Mouse (Mus musculus) stomach, embryonic 16.5 days (tissue): Measurements from ENCODE around the gene Stk11. TPM values are rescaled to one million over a fixed set of nuclear protein-coding genes. Genes with fewer than 3 reads are reported as not detected.

Source experiments
- ATAC-seq: fragments of 200-750 bp; cut with Nextera tagmentation; 2 replicates; pipeline ENCODE4 v1.8.0; 2017; ENCODE audit warnings: moderate number of reproducible peaks, moderate TSS enrichment; ENCODE audit not compliant: insufficient read depth, low FRiP score
- H3K27ac ChIP-seq: fragments of 300-500 bp; sonication (generic); 2 replicates; pipeline ENCODE4 v1.5.1; 2014; ENCODE audit warnings: low read length
- H3K27me3 ChIP-seq: fragments of 300-500 bp; sonication (generic); 2 replicates; pipeline ENCODE4 v1.6.1; 2014; ENCODE audit warnings: low read length, control low read depth, mixed read lengths; ENCODE audit not compliant: control insufficient read depth, insufficient read depth
- H3K36me3 ChIP-seq: fragments of 300-500 bp; sonication (generic); 2 replicates; pipeline ENCODE4 v1.6.1; 2014; ENCODE audit warnings: low read length; ENCODE audit not compliant: control insufficient read depth, insufficient read depth
- H3K4me1 ChIP-seq: fragments of 300-500 bp; sonication (generic); 2 replicates; pipeline ENCODE4 v1.6.1; 2014; ENCODE audit warnings: low read length, control low read depth, mixed read lengths; ENCODE audit not compliant: control insufficient read depth, insufficient read depth
- H3K4me2 ChIP-seq: fragments of 300-500 bp; sonication (generic); 2 replicates; pipeline ENCODE4 v1.6.1; 2014; ENCODE audit warnings: low read depth, low read length, mixed read lengths
- H3K4me3 ChIP-seq: fragments of 300-500 bp; sonication (generic); replicated peaks from 2 replicates; pipeline ENCODE4 v1.5.1; 2014; ENCODE audit warnings: mild to moderate bottlenecking, low read length
- H3K9ac ChIP-seq: fragments of 300-500 bp; sonication (generic); 2 replicates; pipeline ENCODE4 v1.6.1; 2014; ENCODE audit warnings: low read length
- H3K9me3 ChIP-seq: fragments of 300-500 bp; sonication (generic); replicated peaks from 2 replicates; pipeline ENCODE4 v1.6.1; 2016; ENCODE audit warnings: low read length, control low read depth; ENCODE audit not compliant: control insufficient read depth
- WGBS: fragments of 180-500 bp; shearing (Covaris S2); extraction: QIAGEN DNeasy Blood & Tissue Kit; methylation state at CpG from one replicate; pipeline ENCODE4 v1.1.7; 2014; 5-methylcytosine and 5-hydroxymethylcytosine counted together
- polyA plus RNA-seq: library from polyadenylated mRNA; unstranded; fragments of >200 nt; fragmentation: Nextera tagmentation; extraction: Ambion mirVana; gene quantifications from 2 replicates; pipeline ENCODE4 v1.2.1, GENCODE M21; 2015

The Stk11 gene
- polyA plus RNA-seq, 1 experiment from 2014 or later, result 14.5 TPM

- H3K27me3 ChIP-seq, result no peaks in the 10 kb centered on the region
- H3K27ac ChIP-seq, result peak overlapping the region; percentile 85; the same call in 1 of the 2 replicates
- H3K4me2 ChIP-seq, result peak overlapping the region; percentile 95
- H3K36me3 ChIP-seq, result no peaks in the 10 kb centered on the region; the same call in 1 of the 2 replicates
- ATAC-seq, result no peak
- WGBS, result 2% methylated on average over 30 of the region's 30 CpGs
- peaks cover 27% of the 10 kb centered on the region for H3K4me1 ChIP-seq
- peak overlapping the region; percentile 86 for H3K9ac ChIP-seq
- peak overlapping the region; percentile 92 for H3K4me3 ChIP-seq
- no peaks in the 10 kb centered on the region for H3K9me3 ChIP-seq
Observed at GRCm38 (mm10) chr10:80116927-80117691, 1.5 kb downstream of the Stk11 start.

GRCm38 (mm10) chr10:80117736-80118135 is 2.1 kb downstream of the Stk11 start:
- H3K4me1 ChIP-seq, result peaks cover 27% of the 10 kb centered on the region
- H3K9me3 ChIP-seq, result no peaks in the 10 kb centered on the region
- peak overlapping the region; percentile 86 for H3K9ac ChIP-seq
- peak overlapping the region; percentile 95 for H3K4me2 ChIP-seq
- H3K36me3 ChIP-seq, result no peaks in the 10 kb centered on the region; the same call in 1 of the 2 replicates
- peak overlapping the region; percentile 85; the same call in 1 of the 2 replicates for H3K27ac ChIP-seq
- H3K4me3 ChIP-seq, result peak overlapping the region; percentile 92
- 22% methylated on average over 1 of the region's 1 CpGs for WGBS
- H3K27me3 ChIP-seq, result no peaks in the 10 kb centered on the region
- ATAC-seq, result no peak

DNA sequence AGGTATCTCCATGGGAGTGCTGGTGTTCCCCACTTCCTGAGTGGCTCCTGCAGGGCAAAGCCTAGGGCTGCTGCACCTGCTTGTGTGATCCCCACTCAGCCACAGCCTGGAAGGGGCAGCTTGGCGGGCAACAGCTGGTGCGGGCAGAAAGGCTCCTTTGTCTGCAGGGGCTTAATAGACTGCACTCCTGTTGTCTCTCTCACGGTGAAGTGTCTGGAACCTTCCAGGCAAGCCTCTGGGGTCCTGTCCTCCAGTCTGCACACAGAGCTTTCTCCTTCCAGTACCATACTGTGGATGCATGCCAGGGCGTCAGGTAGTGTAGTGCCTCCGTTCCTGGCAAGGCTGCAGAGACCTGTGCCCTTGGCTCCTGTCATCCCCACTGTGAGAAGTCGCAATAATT is 2.9 kb downstream of the Stk11 start:
- H3K27ac ChIP-seq, result no peak overlapping the region
- peak overlapping the region; percentile 95 for H3K4me2 ChIP-seq
- H3K4me3 ChIP-seq, result peak overlapping the region; percentile 8; the same call in 1 of the 2 replicates
- no peaks in the 10 kb centered on the region for H3K9me3 ChIP-seq
- H3K27me3 ChIP-seq, result no peaks in the 10 kb centered on the region
- H3K36me3 ChIP-seq, result no peaks in the 10 kb centered on the region; the same call in 1 of the 2 replicates
- ATAC-seq, result no peak
- WGBS, result 74% methylated on average over 6 of the region's 6 CpGs
- H3K9ac ChIP-seq, result peak overlapping the region; percentile 42; the same call in 1 of the 2 replicates
- peaks cover 27% of the 10 kb centered on the region for H3K4me1 ChIP-seq

DNA sequence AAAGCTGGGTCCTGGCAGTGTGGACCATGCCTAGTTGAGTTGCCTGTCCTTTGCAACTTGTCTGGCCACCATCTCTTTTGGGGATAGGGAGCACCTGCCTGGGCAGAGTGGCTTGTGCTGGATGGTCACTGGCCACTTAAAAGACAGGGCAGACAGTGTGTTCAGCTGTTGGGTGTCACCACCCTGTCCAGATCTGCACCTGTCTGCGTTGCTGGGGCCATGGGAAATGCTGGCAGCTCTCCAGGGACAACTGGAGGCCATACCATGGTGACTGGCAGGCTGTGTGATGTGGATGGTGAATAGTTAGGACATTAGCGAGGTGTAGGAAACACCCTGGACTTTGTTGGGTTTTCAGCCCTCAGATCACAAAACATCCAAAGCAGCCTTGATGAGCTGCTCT is 4.5 kb downstream of the Stk11 start:
- Histone ChIP-seq H3K36me3 (no peaks in the 10 kb centered on the region; the same call in 1 of the 2 replicates), H3K27ac (no peak overlapping the region), H3K4me3 (no peak overlapping the region), H3K27me3 (no peaks in the 10 kb centered on the region), H3K9ac (no peak overlapping the region), H3K4me1 (peaks cover 23% of the 10 kb centered on the region), H3K9me3 (no peaks in the 10 kb centered on the region), H3K4me2 (no peak overlapping the region)
- WGBS, result 76% methylated on average over 2 of the region's 2 CpGs
- ATAC-seq, result no peak

GRCm38 (mm10) chr10:80121639-80122038 is 6.0 kb downstream of the Stk11 start:
- Histone ChIP-seq H3K27ac (no peak overlapping the region), H3K36me3 (no peaks in the 10 kb centered on the region; the same call in 1 of the 2 replicates), H3K9me3 (no peaks in the 10 kb centered on the region), H3K4me1 (peaks cover 23% of the 10 kb centered on the region), H3K9ac (no peak overlapping the region), H3K4me2 (no peak overlapping the region), H3K4me3 (no peak overlapping the region), H3K27me3 (no peaks in the 10 kb centered on the region)
- 74% methylated on average over 2 of the region's 2 CpGs for WGBS
- no peak for ATAC-seq

DNA sequence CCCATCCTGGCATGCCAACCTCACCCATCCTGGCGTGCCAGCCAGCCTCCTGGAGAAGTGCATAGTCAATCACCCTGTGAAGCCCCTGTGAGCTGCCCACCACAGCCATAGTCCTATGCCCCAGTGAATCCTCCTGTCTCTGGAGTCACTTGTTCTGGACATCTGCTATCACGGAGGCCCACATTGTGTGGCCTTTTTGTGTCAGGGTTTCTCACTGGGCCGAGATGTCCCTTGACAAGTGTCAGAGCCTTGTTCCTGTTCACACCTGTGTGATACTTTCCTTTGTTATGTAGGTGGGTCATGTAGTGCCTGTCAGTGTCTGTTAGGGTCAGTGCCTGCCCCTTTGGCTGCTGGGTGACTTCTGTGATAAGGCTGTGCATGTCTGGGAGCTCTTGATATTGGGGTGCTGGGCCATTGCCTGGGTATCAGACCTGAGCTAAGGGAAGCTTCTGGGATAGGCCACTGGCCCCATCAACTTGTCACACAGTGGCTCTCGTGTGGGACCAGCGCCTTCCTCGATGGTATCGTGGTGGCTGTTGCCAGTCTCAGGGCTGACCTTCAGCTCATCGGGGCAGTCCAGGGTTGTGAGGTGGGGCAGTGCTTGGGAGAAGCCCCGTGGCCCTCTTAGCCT is 8.4 kb downstream of the Stk11 start:
- H3K4me3 ChIP-seq, result no peak overlapping the region
- H3K4me2 ChIP-seq, result no peak overlapping the region
- H3K27ac ChIP-seq, result no peak overlapping the region
- H3K9me3 ChIP-seq, result no peaks in the 10 kb centered on the region
- H3K36me3 ChIP-seq, result peaks cover 9% of the 10 kb centered on the region
- WGBS, result 78% methylated on average over 9 of the region's 9 CpGs
- H3K4me1 ChIP-seq, result peaks cover 2% of the 10 kb centered on the region
- no peak overlapping the region for H3K9ac ChIP-seq
- H3K27me3 ChIP-seq, result no peaks in the 10 kb centered on the region
- no peak; the same call in 1 of the 2 replicates for ATAC-seq

- Histone ChIP-seq H3K9ac (no peak overlapping the region), H3K36me3 (peaks cover 23% of the 10 kb centered on the region), H3K4me2 (no peak overlapping the region), H3K27me3 (no peaks in the 10 kb centered on the region), H3K27ac (no peak overlapping the region), H3K9me3 (no peaks in the 10 kb centered on the region), H3K4me1 (peaks cover 10% of the 10 kb centered on the region), H3K4me3 (no peak overlapping the region)
- 92% methylated on average over 8 of the region's 8 CpGs for WGBS
- ATAC-seq, result no peak
Observed at GRCm38 (mm10) chr10:80127920-80128319, 12.3 kb downstream of the Stk11 start.

DNA sequence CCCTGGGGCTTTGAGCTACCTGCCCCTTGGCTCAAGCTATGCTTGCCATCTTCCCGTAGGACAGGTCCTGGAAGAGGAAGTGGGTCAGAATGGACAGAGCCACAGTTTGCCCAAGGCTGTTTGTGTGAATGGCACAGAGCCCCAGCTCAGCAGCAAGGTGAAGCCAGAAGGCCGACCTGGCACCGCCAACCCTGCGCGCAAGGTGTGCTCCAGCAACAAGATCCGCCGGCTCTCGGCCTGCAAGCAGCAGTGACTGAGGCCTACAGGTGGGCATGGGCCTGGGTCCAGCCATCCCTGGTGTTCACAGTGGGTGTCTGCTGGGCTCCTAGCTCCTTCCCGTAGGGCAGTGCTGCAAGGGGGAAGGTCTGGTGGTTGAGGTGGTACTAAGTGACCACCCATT is 14.2 kb downstream of the Stk11 start:
- Histone ChIP-seq H3K27ac (no peak overlapping the region), H3K4me3 (no peak overlapping the region), H3K9me3 (no peaks in the 10 kb centered on the region), H3K36me3 (peaks cover 23% of the 10 kb centered on the region), H3K9ac (no peak overlapping the region), H3K4me1 (peaks cover 13% of the 10 kb centered on the region), H3K4me2 (no peak overlapping the region), H3K27me3 (no peaks in the 10 kb centered on the region)
- ATAC-seq, result no peak
- 89% methylated on average over 9 of the region's 9 CpGs for WGBS

GRCm38 (mm10) chr10:80130403-80131031 is 14.9 kb downstream of the Stk11 start:
- Histone ChIP-seq H3K27me3 (no peaks in the 10 kb centered on the region), H3K9me3 (no peaks in the 10 kb centered on the region), H3K27ac (peak overlapping the region; percentile 46; the same call in 1 of the 2 replicates), H3K4me2 (no peak overlapping the region), H3K4me3 (no peak overlapping the region), H3K36me3 (peaks cover 23% of the 10 kb centered on the region), H3K4me1 (peaks cover 13% of the 10 kb centered on the region), H3K9ac (no peak overlapping the region)
- WGBS, result 63% methylated on average over 18 of the region's 18 CpGs
- ATAC-seq, result peak; percentile 31; the same call in 1 of the 2 replicates
